Mouse (Mus musculus) bone marrow macrophage, adult 2 months (primary cell): Measurements from ENCODE around the gene Rnh1. TPM values are rescaled to one million over a fixed set of nuclear protein-coding genes. Genes with fewer than 3 reads are reported as not detected.
A peak's percentile ranks its signal among the peaks of the same experiment; 100 is the strongest.

Experiments
- H3K27ac ChIP-seq: 2 replicates; pipeline ENCODE4 v1.5.1; 2012; ENCODE audit warnings: low read depth, low read length; ENCODE audit not compliant: insufficient read depth
- H3K4me1 ChIP-seq: 2 replicates; pipeline ENCODE4 v1.6.1; 2012; ENCODE audit warnings: low read length; ENCODE audit not compliant: control insufficient read depth, insufficient read depth
- H3K4me3 ChIP-seq: 2 replicates; pipeline ENCODE4 v1.5.1; 2012; ENCODE audit warnings: mild to moderate bottlenecking, low read length, moderate library complexity; ENCODE audit not compliant: insufficient read depth
- CTCF ChIP-seq: IDR thresholded peaks from 2 replicates; pipeline ENCODE4 v1.5.1; 2012; ENCODE audit warnings: low read depth, mild to moderate bottlenecking, low read length, moderate library complexity
- POLR2A ChIP-seq: IDR thresholded peaks from 2 replicates; pipeline ENCODE4 v1.6.1; 2012; ENCODE audit warnings: mild to moderate bottlenecking, low read depth, low read length, borderline replicate concordance
- polyA plus RNA-seq: library from polyadenylated mRNA; stranded (reverse); fragments of >200 nt; gene quantifications from 2 replicates; pipeline ENCODE4 v1.2.4, GENCODE M21; 2012; ENCODE audit not compliant: missing spikeins, insufficient read depth, insufficient read length

Rnh1 gene
- 131 and 141 TPM in 2 replicates for polyA plus RNA-seq

GRCm38 (mm10) chr7:141172116-141173006 lies at the start of gene Rnh1:
Gene Rnh1 (minus strand): TSS chr7:141172857.
- Histone ChIP-seq H3K27ac (peak within 1 kb of the TSS; percentile 95), H3K4me1 (peaks cover 34% of the 10 kb centered on the region), H3K4me3 (peak within 1 kb of the TSS; percentile 76)
- TF ChIP-seq CTCF: no peak
- TF ChIP-seq POLR2A: no peak

GRCm38 (mm10) chr7:141222126-141222467 lies 49.4 kb upstream of the Rnh1 start:
- peak overlapping the region; percentile 14 for H3K4me3 ChIP-seq
- H3K27ac ChIP-seq: no peak overlapping the region
- peaks cover 27% of the 10 kb centered on the region for H3K4me1 ChIP-seq
- TF ChIP-seq CTCF (no peak), POLR2A (no peak)

GRCm38 (mm10) chr7:141221249-141222125 lies 48.8 kb upstream of the Rnh1 start:
- peaks cover 27% of the 10 kb centered on the region for H3K4me1 ChIP-seq
- no peak overlapping the region for H3K27ac ChIP-seq
- TF ChIP-seq POLR2A: no peak
- TF ChIP-seq CTCF: no peak
- peak overlapping the region; percentile 40 for H3K4me3 ChIP-seq

GRCm38 (mm10) chr7:141220377-141220776 lies 47.7 kb upstream of the Rnh1 start:
- Histone ChIP-seq H3K4me1 (peaks cover 28% of the 10 kb centered on the region), H3K4me3 (no peak overlapping the region), H3K27ac (no peak overlapping the region)
- TF ChIP-seq POLR2A (no peak), CTCF (no peak)

DNA sequence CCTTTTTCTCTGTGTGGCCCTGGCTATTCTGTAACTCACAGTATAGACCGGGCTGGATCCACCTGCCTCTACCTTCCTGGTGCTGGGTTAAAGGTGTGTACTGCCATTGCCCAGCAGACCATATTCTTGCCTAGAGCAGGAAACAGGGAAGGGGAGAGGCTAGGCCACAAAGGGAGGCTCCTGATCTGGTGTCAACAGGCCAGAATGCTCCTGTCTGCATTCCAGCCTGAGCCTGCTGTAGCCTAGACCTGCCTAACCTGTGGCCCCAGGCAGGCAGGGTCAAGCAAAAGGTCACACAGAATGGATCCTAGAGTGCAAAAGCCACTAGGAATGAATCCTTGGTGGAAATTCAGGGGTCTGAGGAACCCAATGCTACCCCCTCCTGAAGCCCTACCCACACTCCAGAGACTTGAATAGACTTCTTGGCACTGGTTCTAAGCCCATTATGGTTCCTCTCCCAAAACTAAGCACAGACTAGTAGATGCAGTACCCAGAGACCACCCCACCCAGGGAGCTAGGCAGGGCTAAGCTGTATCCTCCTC lies 47.0 kb upstream of the Rnh1 start:
- TF ChIP-seq POLR2A: no peak
- TF ChIP-seq CTCF: no peak
- Histone ChIP-seq H3K4me3 (no peak overlapping the region), H3K4me1 (peaks cover 28% of the 10 kb centered on the region), H3K27ac (no peak overlapping the region)

DNA sequence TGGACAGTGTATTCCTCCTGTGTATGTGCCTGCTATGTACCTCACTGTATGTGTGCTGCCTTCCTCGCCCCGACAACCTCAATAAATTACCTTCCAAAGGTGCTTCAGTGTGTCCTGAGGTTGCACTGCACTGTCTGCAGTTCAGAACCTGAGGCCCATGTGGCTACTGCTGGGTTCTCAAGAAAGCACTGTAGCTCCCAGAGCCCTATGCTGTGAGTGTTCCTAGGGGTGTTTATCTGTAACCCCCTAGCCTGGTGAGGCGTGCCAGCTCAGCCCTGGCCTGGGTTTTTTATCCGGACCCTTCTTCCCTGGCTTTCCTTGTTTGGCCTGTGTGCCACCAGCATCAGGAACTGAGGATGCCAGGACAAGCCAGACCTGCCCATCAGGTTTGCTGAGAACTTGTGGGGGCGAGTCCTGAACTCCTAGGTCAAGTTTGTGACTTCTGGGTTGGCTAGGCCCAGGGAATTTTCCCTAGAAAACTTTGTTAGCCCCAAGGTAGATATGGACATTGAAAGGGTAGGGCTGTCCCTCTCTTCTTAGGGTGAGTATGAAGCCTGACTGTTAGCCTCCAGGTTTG lies 46.0 kb upstream of the Rnh1 start:
- Histone ChIP-seq H3K27ac (no peak overlapping the region), H3K4me3 (no peak overlapping the region), H3K4me1 (peaks cover 28% of the 10 kb centered on the region)
- TF ChIP-seq POLR2A: no peak
- no peak for TF ChIP-seq CTCF

- peaks cover 28% of the 10 kb centered on the region for H3K4me1 ChIP-seq
Measured at GRCm38 (mm10) chr7:141218141-141218540, 45.5 kb upstream of the Rnh1 start.

DNA sequence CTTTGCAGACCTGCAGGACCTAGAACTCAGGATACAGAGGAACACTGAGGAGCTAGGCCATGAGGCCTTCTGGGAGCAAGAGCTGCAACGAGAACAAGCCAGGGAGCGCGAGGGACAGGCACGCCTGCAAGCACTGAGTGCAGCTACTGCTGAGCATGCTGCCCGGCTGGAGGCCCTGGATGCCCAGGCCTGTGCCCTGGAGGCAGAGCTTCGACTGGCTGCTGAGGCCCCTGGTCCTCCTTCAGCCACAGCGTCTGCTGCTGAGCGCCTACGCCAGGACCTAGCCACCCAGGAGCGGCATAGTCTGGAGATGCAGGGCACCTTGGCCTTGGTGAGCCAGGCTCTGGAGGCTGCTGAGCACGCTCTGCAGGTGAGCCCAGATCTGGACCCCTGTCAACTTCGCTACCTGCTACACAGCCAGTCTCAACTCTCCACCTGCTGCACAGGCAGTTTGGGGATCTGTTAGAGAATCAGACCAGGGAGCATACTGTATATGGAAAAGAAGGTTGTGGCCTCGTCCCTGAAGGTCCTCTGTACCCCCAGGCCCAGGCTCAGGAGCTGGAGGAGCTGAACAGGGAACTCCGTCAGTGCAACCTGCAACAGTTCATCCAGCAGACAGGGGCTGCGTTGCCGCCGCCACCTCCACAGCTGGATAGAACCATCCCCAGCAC lies 44.8 kb upstream of the Rnh1 start:
- Histone ChIP-seq H3K4me1 (peaks cover 26% of the 10 kb centered on the region), H3K27ac (no peak overlapping the region), H3K4me3 (no peak overlapping the region)
- TF ChIP-seq POLR2A (no peak), CTCF (no peak)

More at GRCm38 (mm10) chr7:141218141-141218540, 45.5 kb upstream of the Rnh1 start:
- no peak overlapping the region for H3K4me3 ChIP-seq
- no peak overlapping the region for H3K27ac ChIP-seq
- TF ChIP-seq POLR2A: no peak
- TF ChIP-seq CTCF: no peak

GRCm38 (mm10) chr7:141216894-141217293 lies 44.2 kb upstream of the Rnh1 start:
- no peak for TF ChIP-seq CTCF
- TF ChIP-seq POLR2A: no peak
- H3K4me3 ChIP-seq: no peak overlapping the region
- no peak overlapping the region for H3K27ac ChIP-seq
- H3K4me1 ChIP-seq: peaks cover 20% of the 10 kb centered on the region
